Comparison of ENCODE assay signal across 21 mouse cellular contexts in genomic region chr13:119337861-119338260, GRCm38 (mm10).
A peak's percentile ranks its signal among the peaks of the same experiment; 100 is the strongest.
DNase-seq lines count a peak whose midpoint lies in the region; ATAC-seq and TF ChIP-seq lines count a peak whose summit lies in the region.
"Had no signal": no experiment of that assay in that cellular context is flagged by ENCODE, and none has a peak within 500 bp of the region (broad histone marks: within the 10 kb centered on the region; RNA-seq: fewer than 3 reads in every experiment).

No protein-coding gene starts in this region.

- no peaks in the 10 kb centered on the region for H3K9me3 ChIP-seq in hindbrain, postnatal 0 days (ENCODE audit: low read length)
- no peaks in the 10 kb centered on the region for H3K9me3 ChIP-seq in hindbrain, embryonic 13.5 days
- no peaks in the 10 kb centered on the region for H3K9me3 ChIP-seq in midbrain, embryonic 14.5 days (ENCODE audit: control insufficient read depth, low read length)
- H3K9me3 ChIP-seq in midbrain, embryonic 15.5 days, result no peaks in the 10 kb centered on the region
- H3K9me3 ChIP-seq: forebrain, embryonic 15.5 days; heart, embryonic 13.5 days; limb, embryonic 12.5 days; liver, embryonic 13.5 days; megakaryocyte, embryonic 14.5 days had no signal

- peak; percentile 6 to 8 for DNase-seq in cerebellum, adult 18-20 months
- no peak for DNase-seq in cerebellum, adult 8-10 months
- DNase-seq in hindbrain, postnatal 0 days (ENCODE audit: low spot score), result peak; percentile 36
- DNase-seq in midbrain, embryonic 14.5 days, result peak; percentile 7
- no peak for DNase-seq in layer of hippocampus, adult 11-12 months (ENCODE audit: low spot score)
- DNase-seq in adrenal gland, adult 8-10 months, result no peak
- DNase-seq: adrenal gland, adult 2 months; gastrocnemius, adult 2 months; heart, adult 11 months; kidney, adult 11 months; kidney, postnatal 14 days; liver, embryonic 13.5 days had no signal

- no peak overlapping the region for H3K9ac ChIP-seq in hindbrain, postnatal 0 days (replicated peaks; ENCODE audit: low read length)
- H3K9ac ChIP-seq in hindbrain, embryonic 13.5 days, result no peak overlapping the region
- no peak overlapping the region for H3K9ac ChIP-seq in midbrain, embryonic 14.5 days (replicated peaks; ENCODE audit: low read length)
- no peak overlapping the region for H3K9ac ChIP-seq in midbrain, embryonic 15.5 days
- H3K9ac ChIP-seq: forebrain, embryonic 15.5 days; heart, embryonic 13.5 days; limb, embryonic 12.5 days; liver, embryonic 13.5 days had no signal

- 70% methylated on average over 5 of the region's 5 CpGs for WGBS in hindbrain, postnatal 0 days
- WGBS in hindbrain, embryonic 13.5 days, result 87% methylated on average over 5 of the region's 5 CpGs
- 86% methylated on average over 5 of the region's 5 CpGs for WGBS in midbrain, embryonic 14.5 days
- WGBS in midbrain, embryonic 15.5 days, result 75% methylated on average over 5 of the region's 5 CpGs

- no peaks in the 10 kb centered on the region for H3K4me1 ChIP-seq in hindbrain, postnatal 0 days (ENCODE audit: insufficient read depth, low read length)
- H3K4me1 ChIP-seq in hindbrain, embryonic 13.5 days (replicated peaks), result no peaks in the 10 kb centered on the region
- no peaks in the 10 kb centered on the region for H3K4me1 ChIP-seq in midbrain, embryonic 14.5 days (ENCODE audit: control insufficient read depth, insufficient read depth, low read length)
- no peaks in the 10 kb centered on the region for H3K4me1 ChIP-seq in midbrain, embryonic 15.5 days
- H3K4me1 ChIP-seq: forebrain, embryonic 15.5 days; heart, embryonic 13.5 days; limb, embryonic 12.5 days; liver, embryonic 13.5 days; megakaryocyte, embryonic 14.5 days had no signal

- no peak overlapping the region for H3K4me2 ChIP-seq in hindbrain, postnatal 0 days (ENCODE audit: low read depth, low read length)
- H3K4me2 ChIP-seq in hindbrain, embryonic 13.5 days, result no peak overlapping the region
- no peak overlapping the region for H3K4me2 ChIP-seq in midbrain, embryonic 14.5 days (ENCODE audit: low read length)
- no peak overlapping the region for H3K4me2 ChIP-seq in midbrain, embryonic 15.5 days
- H3K4me2 ChIP-seq: forebrain, embryonic 15.5 days; heart, embryonic 13.5 days; limb, embryonic 12.5 days; liver, embryonic 13.5 days had no signal

- no peak overlapping the region for H3K27ac ChIP-seq in hindbrain, postnatal 0 days
- no peak overlapping the region for H3K27ac ChIP-seq in hindbrain, embryonic 13.5 days
- no peak overlapping the region for H3K27ac ChIP-seq in midbrain, embryonic 14.5 days (replicated peaks; ENCODE audit: low read depth, low read length)
- H3K27ac ChIP-seq in midbrain, embryonic 15.5 days, result no peak overlapping the region
- H3K27ac ChIP-seq: forebrain, embryonic 15.5 days; gastrocnemius, adult 2 months; heart, embryonic 13.5 days; left cerebral cortex, adult 2 months; limb, embryonic 12.5 days; liver, embryonic 13.5 days; stomach, postnatal 0 days had no signal

- H3K36me3 ChIP-seq in hindbrain, postnatal 0 days (ENCODE audit: insufficient read depth, low read length), result peaks cover 5% of the 10 kb centered on the region; the same call in 1 of the 2 replicates
- H3K36me3 ChIP-seq in hindbrain, embryonic 13.5 days, result peaks cover 28% of the 10 kb centered on the region
- peaks cover 36% of the 10 kb centered on the region for H3K36me3 ChIP-seq in midbrain, embryonic 14.5 days (ENCODE audit: control insufficient read depth, insufficient read depth, low read length)
- H3K36me3 ChIP-seq in midbrain, embryonic 15.5 days (replicated peaks), result 0 out of 2 replicates have a peak, but pooled peaks cover 13% of the 10 kb centered on the region

- H3K27me3 ChIP-seq in hindbrain, postnatal 0 days (ENCODE audit: insufficient read depth, low read length), result no peaks in the 10 kb centered on the region
- H3K27me3 ChIP-seq in hindbrain, embryonic 13.5 days, result no peaks in the 10 kb centered on the region
- no peaks in the 10 kb centered on the region for H3K27me3 ChIP-seq in midbrain, embryonic 14.5 days (ENCODE audit: control insufficient read depth, insufficient read depth, low read length)
- H3K27me3 ChIP-seq in midbrain, embryonic 15.5 days (replicated peaks), result no peaks in the 10 kb centered on the region
- H3K27me3 ChIP-seq: forebrain, embryonic 15.5 days; heart, embryonic 13.5 days; limb, embryonic 12.5 days; liver, embryonic 13.5 days; megakaryocyte, embryonic 14.5 days had no signal

- ATAC-seq in hindbrain, postnatal 0 days, result peak; percentile 38; the same call in 1 of the 2 replicates
- no peak for ATAC-seq in hindbrain, embryonic 13.5 days (ENCODE audit: low FRiP score)
- ATAC-seq in midbrain, embryonic 14.5 days (ENCODE audit: low FRiP score, low TSS enrichment), result no peak
- no peak for ATAC-seq in midbrain, embryonic 15.5 days (replicated peaks)
- ATAC-seq: forebrain, embryonic 15.5 days had no signal

- no peak for TF ChIP-seq CTCF in hindbrain, postnatal 0 days (IDR thresholded peaks at IDR 0.05; ENCODE audit: low read depth)

- H3K4me3 ChIP-seq in hindbrain, postnatal 0 days (ENCODE audit: low read length), result no peak overlapping the region
- no peak overlapping the region for H3K4me3 ChIP-seq in hindbrain, embryonic 13.5 days
- no peak overlapping the region for H3K4me3 ChIP-seq in midbrain, embryonic 14.5 days (replicated peaks; ENCODE audit: low read depth, low read length)
- no peak overlapping the region for H3K4me3 ChIP-seq in midbrain, embryonic 15.5 days
- H3K4me3 ChIP-seq: erythroblast, embryonic 14.5 days; forebrain, embryonic 15.5 days; gastrocnemius, adult 2 months; heart, embryonic 13.5 days; left cerebral cortex, adult 2 months; limb, embryonic 12.5 days; liver, embryonic 13.5 days; megakaryocyte, embryonic 14.5 days had no signal

Comparison
In these comparisons a context has a peak if more than half of its experiments do, and no peak if none do; other contexts are left out.
1. DNase-seq: peak in cerebellum, adult 18-20 months (2 of 2), hindbrain, postnatal 0 days (single experiment) and midbrain, embryonic 14.5 days (single experiment); none in cerebellum, adult 8-10 months (single experiment), layer of hippocampus, adult 11-12 months (single experiment) and adrenal gland, adult 8-10 months (single experiment).